Mouse (Mus musculus): ENCODE results near the gene Sh2d3c. TPM values are rescaled to one million over a fixed set of nuclear protein-coding genes. Genes with fewer than 3 reads are reported as not detected.

Gene Sh2d3c
- total RNA-seq, 4 experiments from 2014 or later, result 12.4 to 23.9 (median 18.0) TPM

DNA sequence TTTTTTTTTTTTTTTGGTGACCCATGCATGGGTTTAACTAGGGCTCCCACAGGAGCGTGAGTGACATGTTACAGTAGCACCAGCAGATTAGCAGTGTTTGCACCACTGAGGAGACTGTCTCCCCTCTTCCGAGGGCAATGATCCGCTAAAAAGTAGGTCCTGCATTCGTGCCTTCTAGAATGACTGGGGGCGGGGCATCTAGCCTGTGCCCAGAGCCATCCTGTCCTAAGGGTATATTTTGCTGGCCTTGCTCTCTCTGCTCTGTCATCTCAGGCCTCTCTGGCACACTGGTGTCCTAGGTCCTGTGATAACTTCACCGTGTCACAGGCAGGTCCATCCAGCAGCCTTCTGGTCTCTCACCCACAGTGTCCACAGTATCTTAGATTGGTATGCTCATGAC, 21.2 kb upstream of the Sh2d3c start:
- DNase-seq, result no peak

DNA sequence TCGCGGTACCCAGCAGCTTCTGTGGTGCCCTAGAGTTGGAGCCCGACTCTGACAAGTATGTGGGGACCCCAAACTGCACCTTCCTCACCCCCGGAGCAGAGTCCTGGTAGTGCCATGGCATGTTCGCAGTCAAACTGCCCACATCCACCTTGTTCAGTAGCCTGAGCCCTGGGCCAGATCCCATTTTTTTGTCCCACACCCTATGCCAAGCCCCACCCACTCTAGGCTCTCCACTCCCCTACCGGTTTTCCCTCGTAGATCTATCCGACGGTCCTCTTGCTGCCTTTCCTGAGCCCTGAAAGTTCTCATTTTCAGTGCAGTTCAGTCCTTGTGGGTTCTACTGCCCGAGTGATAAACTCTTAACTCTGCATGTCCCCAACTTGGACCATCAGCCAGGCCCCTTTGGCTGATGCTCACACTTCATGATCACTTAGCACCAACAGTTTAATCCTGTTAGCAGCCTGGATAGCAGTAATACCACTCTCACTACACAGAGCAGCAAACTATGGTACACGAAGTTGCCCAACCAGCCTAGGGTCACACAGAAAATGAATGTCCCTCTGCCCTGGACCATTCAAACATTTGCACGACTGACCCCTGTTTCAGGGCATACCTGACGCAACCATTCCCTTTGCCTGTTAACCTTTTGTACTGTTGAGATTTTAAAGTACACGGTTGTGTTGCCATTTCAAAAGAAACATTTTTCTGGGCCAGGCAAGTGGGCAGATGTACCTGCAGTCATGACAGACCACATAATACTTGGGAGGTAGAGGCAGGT, 19.7 kb upstream of the Sh2d3c start:
- no peak for DNase-seq

DNA sequence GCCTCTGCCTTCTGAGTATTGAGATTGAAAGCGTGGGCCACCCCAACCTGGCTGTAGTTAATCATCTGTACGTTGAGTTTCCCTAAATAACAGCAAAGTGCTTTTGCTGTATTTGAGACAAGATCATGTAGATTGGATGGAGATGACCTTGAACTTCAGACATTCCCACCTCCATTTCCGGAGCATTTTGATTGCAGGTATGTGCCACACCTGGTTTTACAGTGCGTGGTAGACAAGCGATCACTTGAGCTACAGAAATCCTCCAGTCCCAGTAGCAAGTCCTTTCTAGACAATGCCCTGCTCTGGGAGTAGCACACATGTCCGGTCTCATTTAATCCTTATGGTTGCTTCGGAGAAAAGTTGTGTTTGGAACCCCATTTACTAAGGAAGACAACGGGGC, 17.8 kb upstream of the Sh2d3c start:
- DNase-seq, result no peak

DNA sequence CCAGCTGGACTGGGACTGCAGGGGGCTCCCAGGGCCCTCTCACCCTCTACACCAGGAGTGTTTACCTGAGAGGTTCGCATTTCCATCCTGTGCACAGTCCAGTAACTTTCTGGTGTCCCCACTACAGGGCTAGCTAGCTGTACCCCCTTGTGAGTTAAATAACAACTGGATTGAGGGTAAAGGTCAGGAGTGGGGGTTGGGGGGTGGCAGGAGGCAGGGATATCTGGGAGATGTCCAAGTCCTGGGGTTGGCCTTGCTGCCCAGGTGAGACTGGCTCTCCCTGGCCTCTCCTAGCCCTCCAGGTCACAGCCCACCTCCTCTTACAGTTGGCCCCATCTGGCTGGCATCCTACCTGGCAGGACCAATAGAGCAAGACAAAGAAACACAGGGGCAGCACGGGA, 16.8 kb upstream of the Sh2d3c start, which contains the start of gene Fpgs:
Gene Fpgs (minus strand): TSS at position 125 of the 401 bp plus-strand sequence.
- no peak for DNase-seq

DNA sequence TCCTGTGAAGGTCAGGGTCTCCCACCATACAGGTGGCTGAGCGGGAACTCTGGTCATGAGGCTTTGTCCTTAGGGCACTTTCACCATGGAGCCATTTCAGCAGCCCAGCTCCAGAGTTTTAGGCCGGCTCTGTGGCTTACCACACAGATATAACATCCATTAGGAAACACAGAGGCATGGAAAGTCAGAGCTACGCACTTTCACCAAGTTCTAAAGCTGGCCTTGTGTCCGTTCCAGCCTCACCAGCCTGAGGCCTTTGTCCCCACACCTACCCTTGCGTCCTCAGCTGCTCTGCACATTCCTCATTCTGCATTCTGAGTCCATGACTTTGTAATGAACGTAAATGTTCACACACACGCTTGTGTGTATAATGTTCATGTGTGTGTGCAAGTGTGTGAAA, 15.8 kb upstream of the Sh2d3c start:
- no peak for DNase-seq

DNA sequence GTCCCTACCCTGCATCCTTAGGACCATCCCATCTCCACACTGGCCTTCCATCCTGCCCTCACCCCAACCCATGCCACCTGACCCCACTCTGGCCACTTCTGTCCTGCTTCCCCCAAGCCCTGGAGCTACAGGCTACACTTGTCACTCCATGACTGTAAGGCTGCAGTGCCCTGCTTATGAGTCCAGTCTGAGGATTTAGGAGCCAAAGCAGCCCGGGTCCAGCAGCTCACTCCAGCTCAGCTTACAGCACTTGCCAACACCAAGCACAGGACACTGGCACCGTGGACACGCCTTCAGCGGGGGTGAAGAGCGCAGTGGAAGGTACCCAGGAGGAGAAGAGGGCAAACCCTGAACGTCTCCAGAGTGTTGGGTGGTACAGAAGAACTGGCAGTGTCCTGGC, 13.9 kb upstream of the Sh2d3c start:
- DNase-seq, result no peak

DNA sequence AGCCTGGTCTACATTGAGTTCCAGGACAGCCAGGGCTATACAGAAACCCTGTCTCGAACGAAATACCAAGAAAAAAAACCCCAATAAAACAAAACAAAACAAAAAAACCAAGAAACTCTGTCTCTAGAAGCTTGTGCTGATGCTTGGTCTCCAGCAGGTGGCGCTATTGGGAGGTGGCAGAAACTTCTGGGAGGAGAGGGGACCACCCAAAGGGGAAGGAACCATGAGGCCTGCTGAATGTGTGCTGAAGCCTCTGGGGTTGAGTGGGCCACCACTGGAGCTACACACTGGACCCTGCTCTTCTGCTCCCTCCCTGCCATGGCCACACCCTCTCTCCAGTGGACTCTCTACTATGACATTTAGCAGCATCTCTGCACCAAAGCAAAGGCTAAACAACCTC, 12.2 kb upstream of the Sh2d3c start:
- DNase-seq, result no peak

DNA sequence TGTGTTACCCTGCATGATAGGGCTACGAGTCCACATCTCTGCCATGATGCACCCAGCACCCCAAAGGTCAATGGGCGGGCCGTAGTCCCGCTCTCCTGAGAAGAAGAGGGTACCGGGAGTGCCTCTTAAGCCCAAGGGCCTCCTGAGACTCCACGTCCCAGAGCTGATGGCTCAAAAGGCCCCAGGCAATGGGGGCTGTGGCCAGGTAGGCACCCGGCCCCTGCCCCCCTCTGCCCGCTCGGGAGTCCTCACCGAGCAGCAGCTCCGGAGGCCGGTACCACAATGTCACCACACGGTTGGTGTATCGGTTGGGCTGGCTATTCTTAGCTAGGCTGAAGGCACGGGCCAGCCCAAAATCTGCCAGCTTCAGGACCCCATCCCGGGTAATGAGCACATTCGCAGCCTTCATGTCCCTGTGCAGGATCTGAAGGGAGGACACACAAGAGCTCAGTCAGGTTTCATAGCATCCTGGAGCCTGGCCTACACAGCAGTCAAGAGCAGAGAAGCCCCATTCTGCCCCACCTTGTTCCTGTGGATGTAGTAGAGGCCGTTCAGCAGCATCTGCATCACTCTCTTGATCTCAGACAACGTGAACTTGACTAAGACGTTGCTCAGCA, 11.2 kb upstream of the Sh2d3c start:
- no peak for DNase-seq

DNA sequence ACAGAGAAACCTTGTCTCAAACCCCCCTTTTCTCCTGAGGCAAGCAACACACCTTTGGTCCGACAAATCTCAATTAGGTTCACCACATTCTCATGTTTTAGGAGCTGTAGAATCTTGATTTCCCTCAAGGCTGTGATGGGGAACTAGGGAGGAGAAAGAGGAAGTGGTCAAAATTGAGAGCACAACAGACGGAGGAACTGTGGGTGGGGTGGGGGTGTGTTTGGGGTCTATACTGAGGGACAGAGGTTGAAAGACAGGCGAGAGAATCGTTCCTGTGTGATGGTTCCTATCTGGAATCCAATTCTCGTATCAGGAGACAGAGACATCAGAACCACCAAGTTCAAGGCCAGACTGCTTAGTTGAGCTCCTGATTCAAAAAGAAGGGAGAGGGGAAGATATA, 10.4 kb upstream of the Sh2d3c start:
- no peak for DNase-seq

DNA sequence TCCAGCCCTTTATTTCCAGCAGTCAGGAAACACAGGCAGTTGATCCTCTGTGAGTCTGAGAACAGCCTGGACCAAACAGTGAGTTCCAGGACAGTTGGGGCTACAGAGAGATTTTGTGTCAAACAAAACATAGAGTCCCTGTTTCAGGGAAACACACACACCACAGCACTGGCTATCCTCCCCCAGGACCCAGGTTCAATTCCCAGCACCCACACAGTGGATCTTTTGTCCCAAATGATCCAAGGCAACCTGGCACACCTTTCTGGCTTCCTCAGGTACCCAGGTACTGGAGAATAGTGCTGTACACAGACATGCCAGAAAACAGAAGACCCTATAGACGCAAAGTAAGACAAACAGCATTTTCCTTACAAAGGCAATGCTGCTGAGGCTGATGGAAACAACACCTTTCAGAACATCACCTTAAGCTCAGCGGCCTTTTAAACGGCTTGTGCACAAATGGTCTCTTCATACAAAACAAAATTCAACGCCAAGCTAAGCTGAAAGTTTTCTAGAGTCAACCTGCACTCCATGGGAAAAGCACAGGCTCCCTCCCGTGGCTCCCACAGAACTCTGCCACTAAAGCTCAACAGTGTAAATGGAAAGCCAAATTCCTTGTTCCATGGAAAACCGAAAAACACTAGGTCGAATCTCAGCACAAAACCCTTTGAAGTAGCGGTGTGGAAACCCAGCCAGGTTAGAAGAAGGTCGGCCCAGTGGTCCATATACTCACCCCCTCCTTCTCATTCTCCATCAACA, 9.4 kb upstream of the Sh2d3c start:
- DNase-seq, result no peak

DNA sequence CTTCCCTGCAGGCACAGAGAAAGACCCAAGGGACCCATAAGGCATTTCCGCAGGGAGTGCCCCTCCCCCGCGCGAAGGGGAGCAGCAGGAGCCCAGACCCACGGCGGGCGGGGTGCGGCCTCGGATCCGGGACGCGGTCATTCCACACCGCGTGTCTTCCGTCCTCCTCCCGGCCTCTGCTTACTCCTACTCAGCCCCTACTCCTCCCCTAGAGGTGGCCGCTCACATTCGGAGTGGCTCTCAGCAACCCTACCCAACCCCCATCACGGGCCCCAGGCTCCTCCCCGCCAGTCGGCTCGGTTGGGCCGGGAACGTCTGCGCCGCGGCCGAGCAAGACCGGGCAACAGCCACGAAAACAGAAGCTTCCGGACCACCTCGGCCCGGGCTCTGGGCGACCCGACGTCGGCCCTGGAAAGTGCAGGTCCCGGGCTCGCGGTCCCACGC, 8.7 kb upstream of the Sh2d3c start:
- peak; percentile 72 for DNase-seq

DNA sequence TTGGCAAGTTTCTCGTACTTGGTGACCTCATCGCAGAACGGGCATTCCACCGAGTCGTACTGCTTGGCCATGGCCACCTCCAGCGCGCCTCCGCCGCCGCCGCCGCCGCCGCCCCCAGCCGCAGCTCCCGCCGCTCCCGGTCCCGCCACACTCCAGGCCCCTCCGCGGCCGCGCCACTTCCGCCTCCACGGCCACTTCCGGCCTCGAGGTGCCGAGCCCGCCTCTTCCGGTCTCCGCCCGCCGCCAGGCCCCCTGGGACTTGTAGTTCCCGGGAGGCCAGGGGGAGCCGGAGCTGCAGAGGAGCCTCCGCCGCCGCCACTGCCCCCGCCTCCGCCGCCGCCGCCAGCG, 8.3 kb upstream of the Sh2d3c start:
- peak; percentile 90 for DNase-seq

DNA sequence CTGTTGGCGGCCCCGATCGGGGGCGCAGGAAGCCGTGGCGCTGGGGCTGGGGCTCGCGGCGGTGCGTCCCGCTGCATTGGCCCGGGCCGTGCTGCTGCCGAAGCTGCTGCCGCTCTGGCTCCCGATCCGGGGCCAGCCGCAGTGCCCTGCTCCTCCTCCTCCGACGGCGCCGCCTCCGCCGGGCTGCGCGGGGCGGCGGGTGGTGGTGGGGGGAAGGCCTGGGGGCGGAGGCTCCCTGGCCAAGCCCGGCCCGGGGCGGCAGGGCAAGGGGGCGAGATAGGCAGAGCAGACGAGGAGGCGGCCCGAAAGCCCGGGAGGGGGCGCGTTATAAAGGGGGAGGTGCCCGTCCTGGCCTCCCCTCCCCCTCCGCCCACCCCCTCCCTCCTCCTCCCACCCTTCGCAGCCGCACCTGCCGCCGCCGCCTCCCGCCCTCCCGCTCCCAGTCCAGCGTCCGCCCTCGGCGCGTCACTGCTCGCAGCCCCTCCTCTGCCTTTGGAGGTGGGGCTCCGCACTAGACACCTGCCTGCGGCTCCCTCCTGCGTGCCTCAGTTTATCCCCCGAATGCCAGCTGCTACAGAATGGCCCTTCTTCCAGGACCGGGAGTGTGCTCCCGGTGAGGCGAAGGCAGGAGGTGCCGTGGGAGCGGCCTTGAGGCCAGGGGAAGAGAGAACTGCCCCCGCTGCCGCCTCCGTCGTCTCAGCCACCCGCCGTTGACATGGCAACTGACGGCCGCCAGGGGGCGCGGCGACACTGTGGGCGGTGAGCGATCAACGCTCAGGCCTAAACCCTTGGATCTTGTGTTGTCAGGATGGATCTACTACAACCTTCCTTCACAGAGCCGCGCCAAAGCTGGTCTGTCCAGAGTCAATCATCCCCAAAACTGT, 7.7 kb upstream of the Sh2d3c start, which contains the start of gene Cdk9:
Gene Cdk9 (minus strand): TSS at position 143 of the 884 bp plus-strand sequence.
- DNase-seq, result peak; percentile 86

DNA sequence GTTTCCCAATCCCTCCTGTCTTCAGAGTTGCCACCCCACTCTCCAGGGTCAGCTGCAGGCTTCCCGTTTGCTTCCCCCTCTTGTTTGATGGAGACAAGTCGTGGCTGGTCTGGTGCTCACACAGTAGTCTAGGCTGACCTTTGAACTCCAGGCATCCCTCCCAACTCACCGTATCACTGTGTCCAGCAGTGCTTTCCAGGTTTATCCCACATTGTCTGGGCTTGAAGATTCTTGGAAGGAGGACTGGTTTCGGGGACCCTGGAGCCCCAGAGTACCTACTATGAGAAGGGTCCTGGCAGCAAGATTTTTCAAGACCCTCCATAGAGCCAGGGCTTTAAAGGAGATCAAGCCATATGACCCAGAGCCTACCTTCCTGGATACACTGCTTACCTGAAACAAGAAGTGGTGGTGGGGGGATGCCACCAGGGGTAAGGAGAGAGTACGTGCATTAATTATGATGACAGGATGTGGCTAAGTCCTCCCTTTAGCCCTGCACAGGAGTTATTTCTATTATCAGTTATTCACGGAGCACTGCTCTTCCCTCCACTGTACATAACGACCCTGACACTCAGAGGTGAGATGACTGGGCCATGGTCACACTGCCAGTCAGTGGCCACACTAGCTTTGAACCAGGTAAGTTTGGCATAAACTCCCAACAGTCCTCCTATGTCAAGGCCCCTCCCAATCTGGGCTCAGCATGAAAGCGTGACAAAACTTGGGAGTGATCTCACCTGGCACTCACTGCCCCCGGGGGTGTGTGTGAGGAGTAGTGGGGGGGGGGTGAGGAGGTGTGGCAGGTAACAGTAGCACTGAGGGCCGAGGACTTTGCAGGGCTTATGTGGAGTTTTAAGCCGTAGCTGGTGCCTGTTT, 6.5 kb upstream of the Sh2d3c start:
- no peak for DNase-seq

DNA sequence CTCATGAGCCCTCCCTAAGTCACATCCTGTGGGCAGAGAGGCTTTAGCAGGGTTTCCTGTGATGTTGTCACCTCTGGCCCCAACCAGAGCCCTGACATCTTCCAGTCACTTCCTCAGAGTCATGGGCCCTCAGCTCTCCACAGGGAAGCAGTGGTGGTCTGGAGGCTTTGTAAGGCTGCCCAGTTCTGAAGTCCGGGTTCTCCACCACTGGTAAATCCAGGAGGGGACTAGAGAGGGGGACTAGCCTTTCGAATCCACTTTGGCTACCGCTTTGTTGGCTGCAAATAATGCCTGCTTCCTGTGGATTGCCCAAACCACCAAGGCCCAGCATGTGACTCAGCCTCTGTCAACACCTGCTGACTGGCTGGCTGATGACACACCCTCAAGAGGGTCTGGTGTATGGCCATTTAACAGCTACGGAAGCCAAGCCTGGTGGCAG, 5.8 kb upstream of the Sh2d3c start:
- no peak for DNase-seq

DNA sequence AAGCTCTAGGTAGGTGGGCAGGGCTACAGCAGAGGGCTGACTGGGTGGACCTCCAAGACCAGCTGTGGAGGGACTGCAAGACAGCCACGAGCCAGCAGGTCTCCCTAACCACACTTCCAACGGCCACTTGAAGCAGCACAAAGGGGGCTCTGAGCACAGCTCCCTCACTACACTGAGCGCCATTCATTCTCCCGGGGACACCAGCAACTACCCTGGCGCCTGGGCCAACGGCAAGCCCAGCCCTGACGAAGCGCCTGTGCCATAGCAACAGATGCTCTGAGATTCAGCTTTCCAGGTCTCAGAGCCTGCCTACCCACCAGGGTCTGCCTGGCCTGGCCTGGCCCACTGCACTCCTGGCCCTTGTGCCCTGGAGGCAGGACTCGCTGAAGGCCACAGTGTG, 2.1 kb upstream of the Sh2d3c start:
- DNase-seq, result no peak

DNA sequence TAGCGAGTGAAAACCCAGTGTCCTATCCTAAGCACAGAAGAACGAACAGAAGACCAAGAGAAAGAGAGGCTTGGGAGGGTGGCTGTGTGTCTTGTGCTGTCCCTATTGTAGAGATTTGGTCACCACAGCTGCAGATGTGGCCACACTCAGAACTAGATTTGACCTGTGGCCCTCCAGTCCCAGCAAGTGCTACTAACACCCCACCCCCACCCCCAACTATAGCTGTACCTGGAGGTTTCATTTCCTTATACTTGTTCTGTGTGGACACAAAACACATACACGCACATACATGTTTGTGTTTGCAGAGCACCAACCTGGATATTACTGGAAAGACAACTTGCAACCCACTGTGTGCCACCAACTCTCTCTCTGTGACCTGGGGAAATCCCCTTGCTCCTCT, 802 bp upstream of the Sh2d3c start:
- no peak for DNase-seq

DNA sequence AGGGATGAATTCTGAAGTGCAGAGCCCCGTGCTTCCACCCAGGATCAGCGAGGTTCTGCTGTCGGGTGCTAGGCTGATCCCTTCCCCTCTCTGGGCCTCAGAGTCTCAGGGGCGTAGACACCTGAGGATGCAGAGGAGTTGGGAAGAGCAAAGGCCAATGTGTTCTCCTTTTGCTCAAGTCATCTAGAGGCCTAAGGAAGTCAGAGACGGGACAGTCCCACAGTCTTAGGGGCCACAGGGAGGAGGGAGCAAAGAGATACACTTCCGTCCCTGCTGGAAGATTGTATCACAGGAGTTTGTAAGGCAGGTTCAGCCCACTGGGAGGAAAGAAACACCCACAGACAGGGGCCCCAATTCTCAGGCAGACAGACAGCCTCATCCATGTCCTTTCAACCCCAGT, 1.2 kb downstream of the Sh2d3c start:
- DNase-seq, result no peak

DNA sequence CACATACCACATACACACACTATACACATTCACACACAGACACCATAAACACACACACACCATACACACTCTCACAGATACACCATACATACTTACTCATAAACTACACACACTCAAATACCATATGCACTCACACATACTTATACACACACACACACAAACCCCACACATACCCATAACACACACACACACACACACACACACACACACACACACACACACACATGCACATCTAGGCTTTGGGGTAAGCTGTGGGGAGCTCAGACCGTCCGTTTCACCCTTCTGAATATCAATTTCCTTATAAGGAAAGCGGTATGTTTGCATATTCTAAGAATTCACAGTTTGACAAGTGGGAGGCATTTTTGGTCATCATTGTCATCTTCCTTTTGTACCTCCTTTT, 1.7 kb downstream of the Sh2d3c start:
- no peak for DNase-seq

DNA sequence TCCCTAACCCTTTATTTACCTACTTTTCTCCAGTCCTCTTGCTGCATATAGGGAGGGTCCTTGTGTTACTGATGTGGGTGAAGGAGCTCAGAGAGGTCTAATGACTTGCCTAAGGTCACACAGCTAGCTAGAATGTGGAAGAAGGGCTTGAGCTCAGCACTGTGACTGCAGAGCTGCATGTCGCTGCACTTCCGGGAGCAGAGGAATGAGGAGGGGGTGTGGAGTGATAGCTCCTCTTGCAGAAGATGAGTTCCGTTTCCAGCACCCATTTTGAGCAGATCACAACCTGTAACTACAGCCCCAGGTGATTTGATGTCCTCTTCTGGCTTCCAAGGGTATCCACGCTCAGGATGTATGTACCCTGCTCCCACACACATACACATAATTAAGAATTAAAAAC, 3.3 kb downstream of the Sh2d3c start:
- no peak for DNase-seq

All from adrenal gland, adult 8-10 months (tissue).